Comparison of ENCODE assay signal across 16 mouse cellular contexts in genomic region chr2:165793283-165793638, GRCm38 (mm10).
DNase-seq lines count a peak whose midpoint lies in the region; ATAC-seq and TF ChIP-seq lines count a peak whose summit lies in the region.
"Had no signal": no experiment of that assay in that cellular context is flagged by ENCODE, and none has a peak within 500 bp of the region (broad histone marks: within the 10 kb centered on the region; RNA-seq: fewer than 3 reads in every experiment).

No protein-coding gene starts in this region.

- peak; percentile 58 for ATAC-seq in liver, embryonic 13.5 days (ENCODE audit: low read depth)
- peak; percentile 40; the same call in 1 of the 2 replicates for ATAC-seq in neutrophil, adult 5-6 weeks (ENCODE audit: extremely low read depth, insufficient number of reproducible peaks, low FRiP score, poor library complexity, severe bottlenecking)
- no peak for ATAC-seq in forebrain, embryonic 13.5 days

- 11% methylated on average over 3 of the region's 3 CpGs for WGBS in liver, embryonic 13.5 days (ENCODE audit: insufficient replicate concordance)
- WGBS in limb, embryonic 10.5 days, result 81% methylated on average over 3 of the region's 3 CpGs
- WGBS in cerebellum, adult 2 months, result 88% methylated on average over 3 of the region's 3 CpGs
- WGBS in forebrain, embryonic 13.5 days, result 90% methylated on average over 3 of the region's 3 CpGs

- no peaks in the 10 kb centered on the region for H3K27me3 ChIP-seq in liver, embryonic 13.5 days
- no peaks in the 10 kb centered on the region for H3K27me3 ChIP-seq in limb, embryonic 10.5 days (ENCODE audit: low read depth, poor library complexity, severe bottlenecking)
- H3K27me3 ChIP-seq in cerebellum, adult 2 months (ENCODE audit: control insufficient read depth, insufficient read depth, low read length), result no peaks in the 10 kb centered on the region; the same call in 1 of the 2 replicates
- no peaks in the 10 kb centered on the region for H3K27me3 ChIP-seq in forebrain, embryonic 13.5 days
- H3K27me3 ChIP-seq: embryonic facial prominence, embryonic 13.5 days; forebrain, embryonic 12.5 days had no signal

- H3K4me2 ChIP-seq in liver, embryonic 13.5 days, result no peak overlapping the region
- no peak overlapping the region for H3K4me2 ChIP-seq in forebrain, embryonic 13.5 days
- H3K4me2 ChIP-seq: embryonic facial prominence, embryonic 13.5 days; forebrain, embryonic 12.5 days; heart, embryonic 11.5 days; lung, embryonic 14.5 days; midbrain, embryonic 11.5 days had no signal

- H3K9me3 ChIP-seq in liver, embryonic 13.5 days (replicated peaks), result no peaks in the 10 kb centered on the region
- no peaks in the 10 kb centered on the region for H3K9me3 ChIP-seq in limb, embryonic 10.5 days (replicated peaks)
- no peaks in the 10 kb centered on the region for H3K9me3 ChIP-seq in forebrain, embryonic 13.5 days (replicated peaks)
- H3K9me3 ChIP-seq: embryonic facial prominence, embryonic 13.5 days; forebrain, embryonic 12.5 days had no signal

- H3K36me3 ChIP-seq in liver, embryonic 13.5 days, result peaks cover 97% of the 10 kb centered on the region
- peaks cover 96% of the 10 kb centered on the region for H3K36me3 ChIP-seq in limb, embryonic 10.5 days
- H3K36me3 ChIP-seq in forebrain, embryonic 13.5 days (ENCODE audit: poor library complexity, severe bottlenecking), result peaks cover 96% of the 10 kb centered on the region

- TF ChIP-seq POLR2A in cerebellum, adult 2 months (IDR thresholded peaks at IDR 0.05; ENCODE audit: borderline replicate concordance, insufficient read depth, low read length), result no peak

- no peak overlapping the region for H3K27ac ChIP-seq in liver, embryonic 13.5 days
- H3K27ac ChIP-seq in limb, embryonic 10.5 days, result no peak overlapping the region
- no peak overlapping the region for H3K27ac ChIP-seq in cerebellum, adult 2 months (ENCODE audit: insufficient read depth, low read length)
- no peak overlapping the region for H3K27ac ChIP-seq in forebrain, embryonic 13.5 days
- H3K27ac ChIP-seq: embryonic facial prominence, embryonic 13.5 days; forebrain, embryonic 12.5 days had no signal

- no peak overlapping the region for H3K9ac ChIP-seq in liver, embryonic 13.5 days
- no peak overlapping the region for H3K9ac ChIP-seq in forebrain, embryonic 13.5 days
- H3K9ac ChIP-seq: embryonic facial prominence, embryonic 13.5 days; forebrain, embryonic 12.5 days; lung, embryonic 14.5 days had no signal

- peak; percentile 76 for DNase-seq in CD4-positive helper T cell, adult 2 months (ENCODE audit: low read depth, low spot score)
- peak; percentile 76 for DNase-seq in T-cell, adult 2 months (ENCODE audit: low spot score)
- no peak for DNase-seq in liver, embryonic 13.5 days
- DNase-seq in limb, embryonic 10.5 days (ENCODE audit: low spot score), result no peak
- DNase-seq in kidney, adult 9 months, result no peak
- no peak for DNase-seq in cerebellum, adult 2 months
- DNase-seq: cerebellum, postnatal 14 days; kidney, adult 11 months; layer of hippocampus, adult 9-11 months; lung, embryonic 14.5 days had no signal

- TF ChIP-seq CTCF in cerebellum, adult 2 months (IDR thresholded peaks at IDR 0.05; ENCODE audit: borderline replicate concordance, insufficient read depth, low read depth, low read length), result no peak

- H3K4me3 ChIP-seq in liver, embryonic 13.5 days (replicated peaks), result no peak overlapping the region
- no peak overlapping the region for H3K4me3 ChIP-seq in limb, embryonic 10.5 days
- no peak overlapping the region for H3K4me3 ChIP-seq in cerebellum, adult 2 months (replicated peaks; ENCODE audit: insufficient read depth, low read depth, low read length)
- H3K4me3 ChIP-seq in forebrain, embryonic 13.5 days, result no peak overlapping the region
- H3K4me3 ChIP-seq: embryonic facial prominence, embryonic 13.5 days; forebrain, embryonic 12.5 days had no signal

- H3K4me1 ChIP-seq in liver, embryonic 13.5 days (replicated peaks), result peaks cover 15% of the 10 kb centered on the region
- peaks cover 5% of the 10 kb centered on the region; the same call in 1 of the 2 replicates for H3K4me1 ChIP-seq in limb, embryonic 10.5 days
- H3K4me1 ChIP-seq in cerebellum, adult 2 months (ENCODE audit: control insufficient read depth, insufficient read depth, low read length), result peaks cover 7% of the 10 kb centered on the region
- H3K4me1 ChIP-seq in forebrain, embryonic 13.5 days, result peaks cover 19% of the 10 kb centered on the region

Comparison
In these comparisons a context has a peak if more than half of its experiments do, and no peak if none do; other contexts are left out.
1. DNase-seq: peak in CD4-positive helper T cell, adult 2 months (single experiment) and T-cell, adult 2 months (single experiment); none in liver, embryonic 13.5 days (single experiment), limb, embryonic 10.5 days (single experiment), kidney, adult 9 months (single experiment) and cerebellum, adult 2 months (0 of 2).